Mouse (Mus musculus) myocyte (in vitro differentiated cells): ENCODE data around the gene Camkk1. TPM values are rescaled to one million over a fixed set of nuclear protein-coding genes. Genes with fewer than 3 reads are reported as not detected.

Source experiments
- H3K27me3 ChIP-seq: one replicate; pipeline ENCODE4 v1.6.1; 2011; ENCODE audit not compliant: control insufficient read depth, insufficient read depth, insufficient read length
- H3K36me3 ChIP-seq: one replicate; pipeline ENCODE4 v1.6.1; 2011; ENCODE audit not compliant: control insufficient read depth, insufficient read depth
- H3K4me2 ChIP-seq: one replicate; pipeline ENCODE4 v1.6.1; 2011; ENCODE audit warnings: low read depth, control low read depth
- H3K4me3 ChIP-seq: one replicate; pipeline ENCODE4 v1.5.1; 2011; ENCODE audit warnings: mild to moderate bottlenecking, control low read depth, moderate library complexity
- H3K79me2 ChIP-seq: one replicate; pipeline ENCODE4 v1.6.1; 2011; ENCODE audit not compliant: control insufficient read depth, insufficient read depth
- H3ac ChIP-seq: one replicate; pipeline ENCODE4 v1.6.1; 2011; ENCODE audit not compliant: control insufficient read depth, insufficient read length
- CEBPB ChIP-seq: IDR thresholded peaks from 2 replicates; pipeline ENCODE4 v1.6.1; 2011; ENCODE audit warnings: mild to moderate bottlenecking, moderate library complexity; ENCODE audit not compliant: poor library complexity, insufficient read depth, severe bottlenecking
- E2F4 ChIP-seq: IDR thresholded peaks from one replicate; pipeline ENCODE4 v1.6.1; 2011; ENCODE audit warnings: mild to moderate bottlenecking, control low read depth, moderate library complexity; ENCODE audit not compliant: insufficient read depth
- MAX ChIP-seq: IDR thresholded peaks from one replicate; pipeline ENCODE4 v1.6.1; 2011; ENCODE audit warnings: low read depth, mild to moderate bottlenecking, control low read depth
- MYOD1 ChIP-seq, 3 experiments: IDR thresholded peaks; one replicate each; pipeline ENCODE4 v1.6.1; 2011; ENCODE audit warnings: control low read depth in 2 of 3, low read depth in 2 of 3, mild to moderate bottlenecking in 2 of 3, moderate library complexity in 1 of 3; ENCODE audit not compliant: insufficient read length in 2 of 3, control insufficient read depth in 1 of 3
- MYOG ChIP-seq, 3 experiments: IDR thresholded peaks; one replicate each; pipeline ENCODE4 v1.6.1; 2011; ENCODE audit warnings: control low read depth in 2 of 3, low read depth in 2 of 3, mild to moderate bottlenecking in 2 of 3; ENCODE audit not compliant: insufficient read length in 2 of 3, control insufficient read depth in 1 of 3, insufficient read depth in 1 of 3
- POLR2A ChIP-seq: IDR thresholded peaks from one replicate; pipeline ENCODE4 v1.6.1; 2011; ENCODE audit warnings: low read depth, mild to moderate bottlenecking, control low read depth, moderate library complexity; ENCODE audit not compliant: insufficient read length
- POLR2AphosphoS2 ChIP-seq: IDR thresholded peaks from one replicate; pipeline ENCODE4 v1.6.1; 2011; ENCODE audit warnings: low read depth, control low read depth; ENCODE audit not compliant: insufficient read length
- REST ChIP-seq: IDR thresholded peaks from one replicate; pipeline ENCODE4 v1.6.1; 2011; ENCODE audit warnings: mild to moderate bottlenecking, control low read depth, moderate library complexity; ENCODE audit not compliant: insufficient read depth, insufficient read length
- SRF ChIP-seq: IDR thresholded peaks from one replicate; pipeline ENCODE4 v1.6.1; 2011; ENCODE audit warnings: low read depth; ENCODE audit not compliant: control insufficient read depth, insufficient read length
- TCF12 ChIP-seq: IDR thresholded peaks from one replicate; pipeline ENCODE4 v1.6.1; 2011; ENCODE audit warnings: mild to moderate bottlenecking, control low read depth; ENCODE audit not compliant: poor library complexity, insufficient read depth, severe bottlenecking
- TCF3 ChIP-seq: IDR thresholded peaks from one replicate; pipeline ENCODE4 v1.6.1; 2011; ENCODE audit warnings: low read depth, control low read depth; ENCODE audit not compliant: insufficient read length
- USF1 ChIP-seq: IDR thresholded peaks from one replicate; pipeline ENCODE4 v1.6.1; 2011; ENCODE audit warnings: low read depth, mild to moderate bottlenecking, control low read depth, moderate library complexity
- polyA plus RNA-seq: library from polyadenylated mRNA; unstranded; fragments of >200 nt; fragmentation: generic; extraction: Trizol; gene quantifications from one replicate; pipeline ENCODE4 v1.2.1, GENCODE M21; 2012; ENCODE audit warnings: missing spikeins

Gene Camkk1
- polyA plus RNA-seq, 1 experiment = 3.3 TPM

- Histone ChIP-seq H3K27me3 (peaks cover under 1% of the 10 kb centered on the region), H3K4me2 (no peak overlapping the region), H3K4me3 (no peak overlapping the region), H3ac (no peak overlapping the region), H3K36me3 (no peaks in the 10 kb centered on the region), H3K79me2 (no peaks in the 10 kb centered on the region)
- TF ChIP-seq REST (no peak), USF1 (no peak), POLR2A (no peak), TCF12 (no peak), MAX (no peak), POLR2AphosphoS2 (no peak), E2F4 (no peak), SRF (no peak), TCF3 (no peak)
Observed at GRCm38 (mm10) chr11:72986745-72987144, 32.1 kb upstream of the Camkk1 start.

GRCm38 (mm10) chr11:72987234-72987633, 31.6 kb upstream of the Camkk1 start:
- no peak for TF ChIP-seq REST
- no peak for TF ChIP-seq TCF12
- no peak for TF ChIP-seq SRF
- no peak for TF ChIP-seq MYOD1 (IDR thresholded peaks at IDR 0.05; ENCODE audit: control insufficient read depth in 1 of 3, insufficient read length in 2 of 3, low read depth in 2 of 3)
- no peak for TF ChIP-seq POLR2A
- TF ChIP-seq CEBPB = no peak
- no peak for TF ChIP-seq USF1
- TF ChIP-seq TCF3 = no peak
- TF ChIP-seq E2F4 = no peak
- TF ChIP-seq POLR2AphosphoS2 = no peak
- no peak for TF ChIP-seq MAX
- TF ChIP-seq MYOG (IDR thresholded peaks at IDR 0.05; ENCODE audit: control insufficient read depth in 1 of 3, insufficient read depth in 1 of 3, insufficient read length in 2 of 3, low read depth in 2 of 3) = no peak
- Histone ChIP-seq H3K4me3 (no peak overlapping the region), H3K27me3 (no peaks in the 10 kb centered on the region), H3K36me3 (no peaks in the 10 kb centered on the region), H3K4me2 (no peak overlapping the region), H3ac (no peak overlapping the region), H3K79me2 (no peaks in the 10 kb centered on the region)

- H3K36me3 ChIP-seq = no peaks in the 10 kb centered on the region
- H3K79me2 ChIP-seq = no peaks in the 10 kb centered on the region
- no peaks in the 10 kb centered on the region for H3K27me3 ChIP-seq
- H3K4me2 ChIP-seq = no peak overlapping the region
- no peak overlapping the region for H3K4me3 ChIP-seq
- TF ChIP-seq MYOD1 (IDR thresholded peaks at IDR 0.05; ENCODE audit: control insufficient read depth in 1 of 3, insufficient read length in 2 of 3, low read depth in 2 of 3) = no peak
- TF ChIP-seq TCF12 = no peak
- no peak for TF ChIP-seq POLR2AphosphoS2
- TF ChIP-seq REST = no peak
- TF ChIP-seq MYOG (IDR thresholded peaks at IDR 0.05; ENCODE audit: control insufficient read depth in 1 of 3, insufficient read depth in 1 of 3, insufficient read length in 2 of 3, low read depth in 2 of 3) = no peak
- no peak for TF ChIP-seq E2F4
- no peak for TF ChIP-seq MAX
- TF ChIP-seq TCF3 = no peak
- TF ChIP-seq SRF = no peak
- no peak for TF ChIP-seq POLR2A
- TF ChIP-seq CEBPB = no peak
- TF ChIP-seq USF1 = no peak
- H3ac ChIP-seq = no peak overlapping the region
Observed at GRCm38 (mm10) chr11:72987807-72988206, 31.0 kb upstream of the Camkk1 start.

GRCm38 (mm10) chr11:72989044-72989443, 29.8 kb upstream of the Camkk1 start:
- Histone ChIP-seq H3K27me3 (no peaks in the 10 kb centered on the region), H3K79me2 (no peaks in the 10 kb centered on the region), H3K4me2 (no peak overlapping the region), H3K36me3 (no peaks in the 10 kb centered on the region), H3ac (no peak overlapping the region), H3K4me3 (no peak overlapping the region)
- TF ChIP-seq USF1 (no peak), CEBPB (no peak), SRF (no peak), TCF3 (no peak), MYOG (IDR thresholded peaks at IDR 0.05; ENCODE audit: control insufficient read depth in 1 of 3, insufficient read depth in 1 of 3, insufficient read length in 2 of 3, low read depth in 2 of 3) (no peak), MAX (no peak), TCF12 (no peak), MYOD1 (IDR thresholded peaks at IDR 0.05; ENCODE audit: control insufficient read depth in 1 of 3, insufficient read length in 2 of 3, low read depth in 2 of 3) (no peak), POLR2AphosphoS2 (no peak)

- H3K79me2 ChIP-seq = no peaks in the 10 kb centered on the region
- no peak overlapping the region for H3K4me2 ChIP-seq
- H3K4me3 ChIP-seq = no peak overlapping the region
- no peak overlapping the region for H3ac ChIP-seq
- H3K36me3 ChIP-seq = no peaks in the 10 kb centered on the region
- TF ChIP-seq POLR2AphosphoS2 (no peak), SRF (no peak), MYOD1 (IDR thresholded peaks at IDR 0.05; ENCODE audit: control insufficient read depth in 1 of 3, insufficient read length in 2 of 3, low read depth in 2 of 3) (no peak), CEBPB (no peak), TCF3 (no peak), MYOG (IDR thresholded peaks at IDR 0.05; ENCODE audit: control insufficient read depth in 1 of 3, insufficient read depth in 1 of 3, insufficient read length in 2 of 3, low read depth in 2 of 3) (no peak), MAX (no peak), E2F4 (no peak), REST (no peak), USF1 (no peak), POLR2A (no peak), TCF12 (no peak)
- no peaks in the 10 kb centered on the region for H3K27me3 ChIP-seq
Observed at GRCm38 (mm10) chr11:72990688-72991087, 28.1 kb upstream of the Camkk1 start.
